In genomic region chr15:80034913-80035312, GRCm38 (mm10) we compare ENCODE assay signal across 29 mouse cellular contexts. TPM values are rescaled to one million over a fixed set of nuclear protein-coding genes. Genes with fewer than 3 reads are reported as not detected.
DNase-seq lines count a peak whose midpoint lies in the region; ATAC-seq and TF ChIP-seq lines count a peak whose summit lies in the region.
"Had no signal": no experiment of that assay in that cellular context is flagged by ENCODE, and none has a peak within 500 bp of the region (broad histone marks: within the 10 kb centered on the region; RNA-seq: fewer than 3 reads in every experiment).

No protein-coding gene starts in this region.

- no peak overlapping the region for H3K4me3 ChIP-seq in kidney, adult 2 months (ENCODE audit: insufficient read depth, low read depth, low read length)
- H3K4me3 ChIP-seq in midbrain, embryonic 14.5 days (replicated peaks; ENCODE audit: low read depth, low read length) = no peak overlapping the region
- H3K4me3 ChIP-seq: embryonic facial prominence, embryonic 12.5 days; erythroblast, embryonic 14.5 days; heart, embryonic 12.5 days; hindbrain, embryonic 10.5 days; intestine, embryonic 15.5 days; megakaryocyte, embryonic 14.5 days; midbrain, embryonic 13.5 days; myocyte; stomach, embryonic 15.5 days had no signal

- H3K9me3 ChIP-seq in midbrain, embryonic 14.5 days (ENCODE audit: control insufficient read depth, low read length) = no peaks in the 10 kb centered on the region
- H3K9me3 ChIP-seq: embryonic facial prominence, embryonic 12.5 days; intestine, embryonic 15.5 days; midbrain, embryonic 13.5 days; stomach, embryonic 15.5 days had no signal

- DNase-seq in kidney, adult 2 months = peak; percentile 32
- DNase-seq in kidney, postnatal 25 days = no peak
- peak; percentile 34 for DNase-seq in ZHBTc4 (ENCODE audit: low read depth, low spot score)
- no peak for DNase-seq in midbrain, embryonic 14.5 days
- DNase-seq in kidney, postnatal 14 days = no peak
- DNase-seq: cerebellum, adult 11 months; cerebellum, adult 9-11 months; heart, postnatal 10 days; kidney, adult 9 months; kidney, postnatal 36 days; liver, postnatal 0 days; lung, postnatal 10 days; right cerebral cortex, adult 18-20 months; right cerebral cortex, postnatal 4 days; thymus, adult 18-20 months; thymus, postnatal 36 days had no signal

- no peaks in the 10 kb centered on the region for H3K36me3 ChIP-seq in kidney, adult 2 months (ENCODE audit: control insufficient read depth, insufficient read depth, low read length)
- no peaks in the 10 kb centered on the region for H3K36me3 ChIP-seq in midbrain, embryonic 14.5 days (ENCODE audit: control insufficient read depth, insufficient read depth, low read length)
- H3K36me3 ChIP-seq: embryonic facial prominence, embryonic 12.5 days; heart, embryonic 12.5 days; hindbrain, embryonic 10.5 days; intestine, embryonic 15.5 days; midbrain, embryonic 13.5 days; stomach, embryonic 15.5 days had no signal

- no peak overlapping the region for H3K27ac ChIP-seq in kidney, adult 2 months (ENCODE audit: insufficient read depth, low read depth, low read length)
- no peak overlapping the region for H3K27ac ChIP-seq in midbrain, embryonic 14.5 days (replicated peaks; ENCODE audit: low read depth, low read length)
- H3K27ac ChIP-seq: embryonic facial prominence, embryonic 12.5 days; hindbrain, embryonic 10.5 days; intestine, embryonic 15.5 days; midbrain, embryonic 13.5 days; stomach, embryonic 15.5 days had no signal

- H3K9ac ChIP-seq in midbrain, embryonic 14.5 days (replicated peaks; ENCODE audit: low read length) = no peak overlapping the region
- H3K9ac ChIP-seq: embryonic facial prominence, embryonic 12.5 days; heart, embryonic 12.5 days; intestine, embryonic 15.5 days; liver, postnatal 0 days; midbrain, embryonic 13.5 days; stomach, embryonic 15.5 days had no signal

- no peak for TF ChIP-seq CTCF in kidney, adult 2 months (conservative IDR thresholded peaks at IDR 0.05; ENCODE audit: insufficient read depth, insufficient read length, low read depth, low read length)

- TF ChIP-seq POLR2A in kidney, adult 2 months (IDR thresholded peaks at IDR 0.05; ENCODE audit: low read depth, low read length) = no peak

- H3K4me2 ChIP-seq in midbrain, embryonic 14.5 days (ENCODE audit: low read length) = no peak overlapping the region
- H3K4me2 ChIP-seq: embryonic facial prominence, embryonic 12.5 days; heart, embryonic 12.5 days; intestine, embryonic 15.5 days; midbrain, embryonic 13.5 days; stomach, embryonic 15.5 days had no signal

- ATAC-seq in common myeloid progenitor, adult 5-6 weeks (replicated peaks; ENCODE audit: low read depth, poor library complexity, severe bottlenecking) = 0 out of 2 replicates have a peak, but pooled peaks have one; percentile 11
- ATAC-seq in monocyte, adult 5-6 weeks (replicated peaks; ENCODE audit: insufficient number of reproducible peaks, low FRiP score, low TSS enrichment, poor library complexity, severe bottlenecking) = peak; percentile 72
- no peak for ATAC-seq in midbrain, embryonic 14.5 days (ENCODE audit: low FRiP score, low TSS enrichment)
- ATAC-seq: forebrain, embryonic 14.5 days; hindbrain, embryonic 16.5 days; intestine, embryonic 15.5 days; liver, postnatal 0 days; midbrain, embryonic 13.5 days had no signal

- H3K4me1 ChIP-seq in kidney, adult 2 months (ENCODE audit: control insufficient read depth, insufficient read depth, low read length) = no peaks in the 10 kb centered on the region
- no peaks in the 10 kb centered on the region for H3K4me1 ChIP-seq in midbrain, embryonic 14.5 days (ENCODE audit: control insufficient read depth, insufficient read depth, low read length)
- H3K4me1 ChIP-seq: embryonic facial prominence, embryonic 12.5 days; intestine, embryonic 15.5 days; midbrain, embryonic 13.5 days; stomach, embryonic 15.5 days had no signal

- H3K27me3 ChIP-seq in kidney, adult 2 months (replicated peaks; ENCODE audit: control insufficient read depth, insufficient read depth, low read length) = no peaks in the 10 kb centered on the region
- H3K27me3 ChIP-seq in midbrain, embryonic 14.5 days (ENCODE audit: control insufficient read depth, insufficient read depth, low read length) = no peaks in the 10 kb centered on the region
- H3K27me3 ChIP-seq: embryonic facial prominence, embryonic 12.5 days; heart, embryonic 12.5 days; intestine, embryonic 15.5 days; midbrain, embryonic 13.5 days; stomach, embryonic 15.5 days had no signal

RNA-seq across cellular contexts. Expression of gene Pdgfb, which starts 20.1 kb away (rescaled TPM):
- 32.2 and 33.4 TPM in 2 replicates for polyA plus RNA-seq in kidney, adult 2 months (2012; rRNA removed)
- total RNA-seq in common myeloid progenitor, adult 5-6 weeks (2017) = 0.10 and 0.82 TPM in 2 replicates
- 14.3 to 55.2 TPM (median 25.5 TPM) in 3 replicates for total RNA-seq in monocyte, adult 5-6 weeks (2017)
- polyA plus RNA-seq in midbrain, embryonic 14.5 days (2014; fragmentation: Nextera tagmentation; extraction: Ambion mirVana) = 4.7 and 5.1 TPM in 2 replicates

RNA-seq across cellular contexts. Expression of gene Syngr1, which starts 56.2 kb away (rescaled TPM):
- 94.8 and 106 TPM in 2 replicates for polyA plus RNA-seq in kidney, adult 2 months (2012; rRNA removed)
- 4.8 and 6.1 TPM in 2 replicates for total RNA-seq in common myeloid progenitor, adult 5-6 weeks (2017)
- total RNA-seq in monocyte, adult 5-6 weeks (2017) = not detected in 3 replicates
- 26.3 and 39.4 TPM in 2 replicates for polyA plus RNA-seq in midbrain, embryonic 14.5 days (2014; fragmentation: Nextera tagmentation; extraction: Ambion mirVana)

RNA-seq across cellular contexts. Expression of gene Rpl3, which starts 56.8 kb away (rescaled TPM):
- 511 and 689 TPM in 2 replicates for polyA plus RNA-seq in kidney, adult 2 months (2012; rRNA removed)
- 2,920 and 3,083 TPM in 2 replicates for total RNA-seq in common myeloid progenitor, adult 5-6 weeks (2017)
- total RNA-seq in monocyte, adult 5-6 weeks (2017) = 1,359 to 1,501 TPM (median 1,441 TPM) in 3 replicates
- polyA plus RNA-seq in midbrain, embryonic 14.5 days (2014; fragmentation: Nextera tagmentation; extraction: Ambion mirVana) = 681 and 724 TPM in 2 replicates

Comparison
In these comparisons a context has a peak if more than half of its experiments do, and no peak if none do; other contexts are left out.
1. DNase-seq: peak in kidney, adult 2 months (single experiment) and ZHBTc4 (single experiment); none in kidney, postnatal 25 days (0 of 2), midbrain, embryonic 14.5 days (single experiment) and kidney, postnatal 14 days (single experiment).